Mouse (Mus musculus) liver, postnatal 0 days (tissue): ENCODE results near the gene Ccdc83.

Source experiments
- CTCF ChIP-seq: sonication (generic); IDR thresholded peaks from 2 replicates; pipeline ENCODE4 v1.5.1; 2016; ENCODE audit warnings: antibody characterized with exemption, low read depth
- EP300 ChIP-seq: IDR thresholded peaks from 2 replicates; pipeline ENCODE4 v1.6.1; 2016; ENCODE audit warnings: antibody characterized with exemption, low read depth, mild to moderate bottlenecking

DNA sequence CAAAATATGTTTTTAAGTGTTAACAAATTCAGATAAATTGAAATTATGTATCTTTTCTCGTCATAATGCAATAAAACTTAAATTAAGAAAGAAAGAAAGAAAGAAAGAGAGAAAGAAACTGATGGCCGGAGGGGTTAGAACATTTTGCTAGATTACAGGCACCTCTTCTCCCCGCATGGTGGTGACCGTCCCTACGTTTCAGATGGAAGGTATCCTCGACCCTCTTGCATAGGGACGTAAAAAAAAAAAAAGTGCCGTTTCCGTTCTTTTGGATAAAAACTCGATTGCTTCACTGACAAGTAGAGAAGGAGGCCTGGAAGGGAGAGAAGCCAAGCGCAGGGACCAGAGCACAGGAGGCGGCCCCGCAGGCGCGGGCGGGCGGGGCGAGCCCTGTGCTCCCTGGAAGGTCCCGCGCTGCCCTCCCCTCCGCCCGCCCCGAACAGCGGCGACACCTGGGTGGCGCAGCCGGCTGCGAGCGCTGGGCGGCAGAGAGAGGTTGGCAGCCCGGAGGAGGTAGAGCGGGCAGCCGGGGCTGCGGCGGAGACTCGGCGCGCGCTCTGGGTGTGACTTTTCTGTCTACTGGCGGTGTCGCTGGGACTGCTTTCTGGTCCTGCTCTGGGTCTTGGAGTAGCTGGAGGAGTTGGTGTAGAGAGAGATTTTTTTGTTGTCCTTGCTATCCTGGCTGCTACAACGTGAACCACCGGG is 36.5 kb upstream of the Ccdc83 start, which contains the start of gene Sytl2:
- TF ChIP-seq CTCF (0 out of 2 replicates have a peak, but pooled peaks have one; percentile 3), EP300 (no peak)
